Mouse (Mus musculus) cerebellum, adult 2 months (tissue): ENCODE measurements around the gene Atp5k.

Experiments used
- CTCF ChIP-seq: fragments of 200-500 bp; IDR thresholded peaks from 2 replicates; pipeline ENCODE4 v1.5.1; 2011; ENCODE audit warnings: low read depth, mild to moderate bottlenecking, control low read depth, low read length, moderate library complexity, borderline replicate concordance; ENCODE audit not compliant: insufficient read depth
- POLR2A ChIP-seq: fragments of 200-500 bp; IDR thresholded peaks from 2 replicates; pipeline ENCODE4 v1.6.1; 2011; ENCODE audit warnings: low read length, control low read depth, borderline replicate concordance; ENCODE audit not compliant: insufficient read depth

- TF ChIP-seq CTCF (no peak), POLR2A (peak; percentile 71)
These were observed 27.1 kb upstream of the Atp5k start, which contains the start of gene Pcgf3 for GRCm38 (mm10) chr5:108461082-108462065.
